Mouse (Mus musculus): ENCODE measurements around the gene Adat3. TPM values are rescaled to one million over a fixed set of nuclear protein-coding genes. Genes with fewer than 3 reads are reported as not detected.

The Adat3 gene
- total and polyA plus RNA-seq, 3 experiments: 1.6 to 19.4 TPM; not detected in 1

DNA sequence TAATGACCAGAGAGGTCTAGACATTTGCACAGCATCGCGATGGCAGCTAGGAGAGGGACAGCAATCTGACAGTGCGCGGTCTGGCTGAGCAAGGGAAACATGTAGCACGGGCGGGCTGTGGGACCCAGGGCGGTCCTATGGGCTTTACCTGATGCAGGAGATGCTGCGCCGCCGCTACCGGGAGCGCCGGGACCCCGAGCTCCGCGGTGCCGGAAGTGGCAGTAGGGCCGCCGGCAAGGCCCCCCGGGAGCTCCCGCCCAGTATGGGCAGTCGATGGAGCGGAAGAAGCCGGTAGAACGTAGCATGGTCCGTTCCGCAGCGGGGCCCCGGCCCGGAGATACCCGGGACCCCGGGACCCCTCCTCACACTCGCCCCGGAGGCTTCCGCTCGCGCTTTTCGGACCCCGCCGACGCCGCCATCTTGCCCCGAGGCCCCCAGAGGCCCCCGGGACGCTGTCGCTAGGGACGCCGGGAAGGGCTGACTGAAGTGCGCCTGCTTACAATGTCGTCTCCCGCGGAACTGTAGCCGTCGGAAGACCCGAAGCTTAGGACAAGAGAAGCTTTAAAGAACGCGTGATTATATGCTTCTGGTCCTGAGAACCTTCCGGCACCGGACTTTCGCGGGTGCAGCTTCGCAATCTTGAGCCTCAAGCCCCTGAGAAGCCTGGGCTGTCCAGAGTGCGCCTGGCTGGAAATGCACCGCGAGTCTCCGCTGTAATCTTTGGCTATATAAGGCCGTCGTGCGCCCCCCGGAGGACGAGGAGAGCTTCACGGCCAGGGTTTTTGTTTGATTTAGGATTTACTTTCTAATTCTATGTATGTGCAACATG, 41.4 kb upstream of the Adat3 start, which contains the start of gene Rexo1:
Gene Rexo1 (minus strand): TSS at position 445 of the 829 bp plus-strand sequence.
- Histone ChIP-seq H3K27me3 (ENCODE audit: insufficient read depth, low read length) (no peaks in the 10 kb centered on the region), H3K9me3 (replicated peaks) (no peaks in the 10 kb centered on the region), H3K4me3 (ENCODE audit: low read depth, low read length) (peak within 1 kb of the TSS; percentile 92), H3K4me1 (ENCODE audit: insufficient read depth, low read depth, low read length) (peaks cover 56% of the 10 kb centered on the region), H3K36me3 (replicated peaks) (peaks cover 68% of the 10 kb centered on the region)
- DNase-seq (ENCODE audit: low spot score) (peak; percentile 92), ATAC-seq (ENCODE audit: extremely low read depth, insufficient number of reproducible peaks, low FRiP score, poor library complexity, severe bottlenecking) (peak; percentile 71; the same call in 1 of the 2 replicates)
- TF ChIP-seq CTCF (IDR thresholded peaks at IDR 0.05; ENCODE audit: low read depth, low read length): 0 out of 2 replicates have a peak, but pooled peaks have one; percentile 38
- no peak for TF ChIP-seq GATA1 (IDR thresholded peaks at IDR 0.05; ENCODE audit: borderline replicate concordance, low read length)

GRCm38 (mm10) chr10:80566375-80567092, 36.1 kb upstream of the Adat3 start:
- H3K4me3 ChIP-seq (ENCODE audit: low read depth, low read length): peak overlapping the region; percentile 36; the same call in 1 of the 2 replicates
- TF ChIP-seq GATA1 (IDR thresholded peaks at IDR 0.05; ENCODE audit: borderline replicate concordance, low read length): no peak
- peak; percentile 96 for TF ChIP-seq CTCF (IDR thresholded peaks at IDR 0.05; ENCODE audit: low read depth, low read length)
- H3K36me3 ChIP-seq (replicated peaks): peaks cover 69% of the 10 kb centered on the region
- H3K27me3 ChIP-seq (ENCODE audit: insufficient read depth, low read length): no peaks in the 10 kb centered on the region
- peaks cover 65% of the 10 kb centered on the region for H3K4me1 ChIP-seq (ENCODE audit: insufficient read depth, low read depth, low read length)
- DNase-seq (ENCODE audit: low spot score) (peak; percentile 79), ATAC-seq (ENCODE audit: extremely low read depth, insufficient number of reproducible peaks, low FRiP score, poor library complexity, severe bottlenecking) (no peak)
- no peaks in the 10 kb centered on the region for H3K9me3 ChIP-seq (replicated peaks)

- H3K36me3 ChIP-seq (replicated peaks): peaks cover 84% of the 10 kb centered on the region
- ATAC-seq (ENCODE audit: extremely low read depth, insufficient number of reproducible peaks, low FRiP score, poor library complexity, severe bottlenecking) (no peak), DNase-seq (ENCODE audit: low spot score) (no peak)
- no peak for TF ChIP-seq POLR2AphosphoS5 (IDR thresholded peaks at IDR 0.05; ENCODE audit: insufficient replicate concordance, low read depth, low read length)
- no peak for TF ChIP-seq CTCF (IDR thresholded peaks at IDR 0.05; ENCODE audit: low read depth, low read length)
- TF ChIP-seq GATA1 (IDR thresholded peaks at IDR 0.05; ENCODE audit: borderline replicate concordance, low read length): no peak
- TF ChIP-seq GATA2 (IDR thresholded peaks at IDR 0.05; ENCODE audit: borderline replicate concordance, low read depth, low read length): no peak
- no peak for TF ChIP-seq TAL1 (conservative IDR thresholded peaks at IDR 0.05; ENCODE audit: low read depth, low read length)
- no peaks in the 10 kb centered on the region for H3K27me3 ChIP-seq (ENCODE audit: insufficient read depth, low read length)
- peaks cover 80% of the 10 kb centered on the region for H3K4me1 ChIP-seq (ENCODE audit: insufficient read depth, low read depth, low read length)
- peak overlapping the region; percentile 70 for H3K4me3 ChIP-seq (ENCODE audit: low read depth, low read length)
- no peaks in the 10 kb centered on the region for H3K9me3 ChIP-seq (replicated peaks)
Measured at GRCm38 (mm10) chr10:80568876-80569275, 33.8 kb upstream of the Adat3 start.

DNA sequence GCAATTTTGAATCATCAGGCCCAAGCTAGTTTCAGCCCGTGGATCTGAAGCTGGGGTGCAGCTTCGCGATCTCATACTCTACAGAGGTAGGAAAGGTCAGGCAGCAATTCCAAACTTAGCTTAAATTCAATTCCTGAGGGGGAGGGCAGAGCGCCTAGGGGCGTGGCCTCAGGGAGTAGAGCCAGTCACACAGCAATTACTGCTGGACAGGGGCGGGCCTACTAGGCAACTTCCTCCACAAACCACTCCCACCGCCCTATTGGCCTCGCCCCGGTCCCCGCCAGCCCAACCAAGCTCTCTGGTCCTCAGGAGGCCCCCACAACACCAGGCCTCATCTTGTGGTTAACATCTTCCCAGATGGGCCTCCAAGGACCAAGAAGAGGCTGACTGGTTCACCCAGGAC, 33.0 kb upstream of the Adat3 start:
- no peaks in the 10 kb centered on the region for H3K27me3 ChIP-seq (ENCODE audit: insufficient read depth, low read length)
- no peaks in the 10 kb centered on the region for H3K9me3 ChIP-seq (replicated peaks)
- peak overlapping the region; percentile 70 for H3K4me3 ChIP-seq (ENCODE audit: low read depth, low read length)
- peaks cover 84% of the 10 kb centered on the region for H3K36me3 ChIP-seq (replicated peaks)
- peaks cover 87% of the 10 kb centered on the region for H3K4me1 ChIP-seq (ENCODE audit: insufficient read depth, low read depth, low read length)
- 0 out of 2 replicates have a peak, but pooled peaks have one; percentile 8 for TF ChIP-seq TAL1 (conservative IDR thresholded peaks at IDR 0.05; ENCODE audit: low read depth, low read length)
- TF ChIP-seq GATA2 (IDR thresholded peaks at IDR 0.05; ENCODE audit: borderline replicate concordance, low read depth, low read length): no peak
- DNase-seq (ENCODE audit: low spot score) (peak; percentile 91), ATAC-seq (ENCODE audit: extremely low read depth, insufficient number of reproducible peaks, low FRiP score, poor library complexity, severe bottlenecking) (peak; percentile 84)

GRCm38 (mm10) chr10:80570419-80570818, 32.3 kb upstream of the Adat3 start:
- peaks cover 85% of the 10 kb centered on the region for H3K36me3 ChIP-seq (replicated peaks)

More at GRCm38 (mm10) chr10:80570419-80570818, 32.3 kb upstream of the Adat3 start:
- no peak for DNase-seq (ENCODE audit: low spot score)
- peak overlapping the region; percentile 70 for H3K4me3 ChIP-seq (ENCODE audit: low read depth, low read length)
- no peaks in the 10 kb centered on the region for H3K27me3 ChIP-seq (ENCODE audit: insufficient read depth, low read length)
- no peaks in the 10 kb centered on the region for H3K9me3 ChIP-seq (replicated peaks)
- peaks cover 95% of the 10 kb centered on the region for H3K4me1 ChIP-seq (ENCODE audit: insufficient read depth, low read depth, low read length)
- ATAC-seq (ENCODE audit: extremely low read depth, insufficient number of reproducible peaks, low FRiP score, poor library complexity, severe bottlenecking): no peak
- no peak for TF ChIP-seq POLR2AphosphoS5 (IDR thresholded peaks at IDR 0.05; ENCODE audit: insufficient replicate concordance, low read depth, low read length)
- TF ChIP-seq CTCF (IDR thresholded peaks at IDR 0.05; ENCODE audit: low read depth, low read length): no peak
- TF ChIP-seq TAL1 (conservative IDR thresholded peaks at IDR 0.05; ENCODE audit: low read depth, low read length): no peak
- no peak for TF ChIP-seq GATA1 (IDR thresholded peaks at IDR 0.05; ENCODE audit: borderline replicate concordance, low read length)
- TF ChIP-seq GATA2 (IDR thresholded peaks at IDR 0.05; ENCODE audit: borderline replicate concordance, low read depth, low read length): no peak
